Comparison of ENCODE assay signal across 9 mouse cellular contexts in genomic region chr17:12204246-12204645, GRCm38 (mm10).
DNase-seq lines count a peak whose midpoint lies in the region; ATAC-seq and TF ChIP-seq lines count a peak whose summit lies in the region.
"Had no signal": no experiment of that assay in that cellular context is flagged by ENCODE, and none has a peak within 500 bp of the region (broad histone marks: within the 10 kb centered on the region; RNA-seq: fewer than 3 reads in every experiment).

No protein-coding gene starts in this region.

- no peak for DNase-seq in layer of hippocampus, adult 2 months (ENCODE audit: low spot score in 2 of 2)
- DNase-seq in layer of hippocampus, adult 9-10 months (ENCODE audit: low spot score) = no peak
- peak; percentile 63 for DNase-seq in MEL-GATA-1-ER (ENCODE audit: extremely low read depth, low read depth)
- DNase-seq in cerebellum, postnatal 36 days = no peak
- DNase-seq in right cerebral cortex, postnatal 10 days (ENCODE audit: low spot score in 2 of 2) = no peak

- no peak overlapping the region for H3K9ac ChIP-seq in embryonic facial prominence, embryonic 13.5 days
- peak overlapping the region; percentile 78 for H3K9ac ChIP-seq in liver, embryonic 16.5 days (ENCODE audit: low read depth, low read length)

- H3K36me3 ChIP-seq in embryonic facial prominence, embryonic 13.5 days = no peaks in the 10 kb centered on the region
- no peaks in the 10 kb centered on the region; the same call in 1 of the 2 replicates for H3K36me3 ChIP-seq in liver, embryonic 16.5 days (ENCODE audit: control insufficient read depth, insufficient read depth)

- TF ChIP-seq CTCF in layer of hippocampus, adult 2 months (conservative IDR thresholded peaks at IDR 0.05) = no peak

- H3K4me3 ChIP-seq in layer of hippocampus, adult 2 months = no peak overlapping the region
- no peak overlapping the region for H3K4me3 ChIP-seq in embryonic facial prominence, embryonic 13.5 days
- no peak overlapping the region for H3K4me3 ChIP-seq in liver, embryonic 16.5 days (ENCODE audit: low read depth, low read length)
- H3K4me3 ChIP-seq: myocyte had no signal

- H3K27me3 ChIP-seq in embryonic facial prominence, embryonic 13.5 days = no peaks in the 10 kb centered on the region
- no peaks in the 10 kb centered on the region for H3K27me3 ChIP-seq in liver, embryonic 16.5 days (ENCODE audit: control insufficient read depth, insufficient read depth, low read depth, low read length)

- peak overlapping the region; percentile 36; the same call in 1 of the 2 replicates for H3K27ac ChIP-seq in layer of hippocampus, adult 2 months
- peak overlapping the region; percentile 90; the same call in 1 of the 2 replicates for H3K27ac ChIP-seq in embryonic facial prominence, embryonic 13.5 days
- H3K27ac ChIP-seq in liver, embryonic 16.5 days (ENCODE audit: low read length) = peak overlapping the region; percentile 100
- H3K27ac ChIP-seq: macrophage had no signal

- no peak for ATAC-seq in embryonic facial prominence, embryonic 13.5 days (ENCODE audit: insufficient number of reproducible peaks, insufficient read depth, low FRiP score, low TSS enrichment, low read depth)
- no peak for ATAC-seq in liver, embryonic 16.5 days (ENCODE audit: low read depth)

- H3K4me1 ChIP-seq in embryonic facial prominence, embryonic 13.5 days = peaks cover 83% of the 10 kb centered on the region
- peaks cover 86% of the 10 kb centered on the region for H3K4me1 ChIP-seq in liver, embryonic 16.5 days (ENCODE audit: control insufficient read depth, low read depth, low read length)

- WGBS in embryonic facial prominence, embryonic 13.5 days = 74% methylated on average over 3 of the region's 3 CpGs
- WGBS in liver, embryonic 16.5 days (ENCODE audit: insufficient replicate concordance) = 37% methylated on average over 3 of the region's 3 CpGs

- H3K9me3 ChIP-seq in embryonic facial prominence, embryonic 13.5 days = no peaks in the 10 kb centered on the region
- no peaks in the 10 kb centered on the region for H3K9me3 ChIP-seq in liver, embryonic 16.5 days (replicated peaks; ENCODE audit: control insufficient read depth, low read length)

- no peak overlapping the region for H3K4me2 ChIP-seq in embryonic facial prominence, embryonic 13.5 days
- H3K4me2 ChIP-seq in liver, embryonic 16.5 days (ENCODE audit: low read depth, low read length) = peak overlapping the region; percentile 49

Comparison
In these comparisons a context has a peak if more than half of its experiments do, and no peak if none do; other contexts are left out.
1. H3K27ac ChIP-seq: peak in every context shown above with its lines; median percentile 100 in liver, embryonic 16.5 days; 90 in embryonic facial prominence, embryonic 13.5 days; 36 in layer of hippocampus, adult 2 months.